In the genomic region with DNA sequence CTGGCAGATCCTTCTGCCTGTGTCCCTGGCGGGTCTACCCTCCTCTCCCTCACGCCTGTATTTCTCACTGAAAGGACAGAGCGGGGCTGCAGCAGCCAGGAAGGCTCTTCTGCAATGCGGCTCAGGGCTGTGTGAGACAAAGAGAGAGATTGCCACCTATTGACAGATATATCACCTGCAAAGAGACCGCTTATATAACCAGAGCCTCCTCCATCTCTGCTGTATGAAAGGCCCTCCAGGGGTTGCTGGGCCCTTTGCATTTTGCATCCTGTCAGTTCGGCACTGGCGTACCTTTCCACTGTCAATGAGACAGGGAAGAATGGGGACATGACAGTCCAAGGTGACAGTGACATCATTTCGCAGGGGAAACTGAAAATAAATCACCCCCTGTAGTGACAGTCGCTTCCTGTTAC, we compare ENCODE assay signal across 9 mouse cellular contexts. TPM values are rescaled to one million over a fixed set of nuclear protein-coding genes. Genes with fewer than 3 reads are reported as not detected.
A peak's percentile ranks its signal among the peaks of the same experiment; 100 is the strongest.
DNase-seq lines count a peak whose midpoint lies in the region; ATAC-seq and TF ChIP-seq lines count a peak whose summit lies in the region.
"Had no signal": no experiment of that assay in that cellular context is flagged by ENCODE, and none has a peak within 500 bp of the region (broad histone marks: within the 10 kb centered on the region; RNA-seq: fewer than 3 reads in every experiment).

No protein-coding gene starts in this region.

- peak; percentile 24; the same call in 1 of the 2 replicates for ATAC-seq in heart, embryonic 12.5 days (ENCODE audit: insufficient number of reproducible peaks, low FRiP score)
- peak; percentile 43; the same call in 1 of the 2 replicates for ATAC-seq in kidney, embryonic 16.5 days (ENCODE audit: low FRiP score, low TSS enrichment)
- ATAC-seq in limb, embryonic 14.5 days (ENCODE audit: low FRiP score, low read depth), result 0 out of 2 replicates have a peak, but pooled peaks have one; percentile 6

- peak; percentile 20 to 32 for DNase-seq in spleen, postnatal 36 days (ENCODE audit: low spot score in 2 of 2)
- no peak for DNase-seq in spleen, postnatal 4 days (ENCODE audit: low spot score in 2 of 2)
- peak; percentile 79 for DNase-seq in cerebellum, adult 8-10 months
- peak; percentile 29 for DNase-seq in limb, embryonic 14.5 days (ENCODE audit: low spot score)
- DNase-seq in right cerebral cortex, adult 2 months (ENCODE audit: low spot score in 2 of 2), result peak; percentile 73 to 75
- no peak for DNase-seq in ovary, postnatal 10 days (ENCODE audit: low spot score)

- WGBS in heart, embryonic 12.5 days, result 26% methylated on average over 9 of the region's 9 CpGs
- 36% methylated on average over 9 of the region's 9 CpGs for WGBS in kidney, embryonic 16.5 days
- 49% methylated on average over 9 of the region's 9 CpGs for WGBS in limb, embryonic 14.5 days

- peak overlapping the region; percentile 28; the same call in 1 of the 2 replicates for H3K9ac ChIP-seq in heart, embryonic 12.5 days
- H3K9ac ChIP-seq in kidney, embryonic 16.5 days (replicated peaks; ENCODE audit: low read length), result no peak overlapping the region
- no peak overlapping the region for H3K9ac ChIP-seq in limb, embryonic 14.5 days (ENCODE audit: low read depth, low read length, severe bottlenecking)

- H3K36me3 ChIP-seq in heart, embryonic 12.5 days, result peaks cover 44% of the 10 kb centered on the region
- H3K36me3 ChIP-seq in kidney, embryonic 16.5 days (ENCODE audit: insufficient read depth, low read length), result peaks cover 12% of the 10 kb centered on the region
- peaks cover 46% of the 10 kb centered on the region for H3K36me3 ChIP-seq in limb, embryonic 14.5 days (ENCODE audit: control insufficient read depth, insufficient read depth, low read length)

- H3K4me1 ChIP-seq in heart, embryonic 12.5 days (replicated peaks), result peaks cover 50% of the 10 kb centered on the region
- H3K4me1 ChIP-seq in kidney, embryonic 16.5 days (ENCODE audit: insufficient read depth, low read length), result peaks cover 44% of the 10 kb centered on the region
- H3K4me1 ChIP-seq in limb, embryonic 14.5 days (ENCODE audit: control insufficient read depth, insufficient read depth, low read length), result peaks cover 34% of the 10 kb centered on the region

- no peak overlapping the region for H3K4me3 ChIP-seq in heart, embryonic 12.5 days
- H3K4me3 ChIP-seq in kidney, embryonic 16.5 days (ENCODE audit: low read length), result no peak overlapping the region
- no peak overlapping the region for H3K4me3 ChIP-seq in limb, embryonic 14.5 days (replicated peaks; ENCODE audit: low read length)
- H3K4me3 ChIP-seq: megakaryocyte, embryonic 14.5 days had no signal

- H3K27ac ChIP-seq in heart, embryonic 12.5 days (ENCODE audit: poor library complexity, severe bottlenecking), result peak overlapping the region; percentile 89
- peak overlapping the region; percentile 92 for H3K27ac ChIP-seq in kidney, embryonic 16.5 days (ENCODE audit: low read length)
- no peak overlapping the region for H3K27ac ChIP-seq in limb, embryonic 14.5 days (replicated peaks; ENCODE audit: low read depth, low read length)

- no peaks in the 10 kb centered on the region for H3K27me3 ChIP-seq in heart, embryonic 12.5 days (replicated peaks)
- H3K27me3 ChIP-seq in kidney, embryonic 16.5 days (ENCODE audit: insufficient read depth, low read length), result no peaks in the 10 kb centered on the region
- no peaks in the 10 kb centered on the region for H3K27me3 ChIP-seq in limb, embryonic 14.5 days (ENCODE audit: control insufficient read depth, insufficient read depth, low read length)
- H3K27me3 ChIP-seq: megakaryocyte, embryonic 14.5 days had no signal

- no peak for TF ChIP-seq POLR2A in limb, embryonic 14.5 days (IDR thresholded peaks at IDR 0.05; ENCODE audit: borderline replicate concordance, extremely low read depth, insufficient read depth, insufficient read length)

- H3K9me3 ChIP-seq in heart, embryonic 12.5 days (replicated peaks), result no peaks in the 10 kb centered on the region
- H3K9me3 ChIP-seq in kidney, embryonic 16.5 days (ENCODE audit: low read length), result no peaks in the 10 kb centered on the region
- H3K9me3 ChIP-seq in limb, embryonic 14.5 days (ENCODE audit: control insufficient read depth, low read length), result no peaks in the 10 kb centered on the region

- H3K4me2 ChIP-seq in heart, embryonic 12.5 days, result peak overlapping the region; percentile 23; the same call in 1 of the 2 replicates
- no peak overlapping the region for H3K4me2 ChIP-seq in kidney, embryonic 16.5 days (replicated peaks; ENCODE audit: low read depth, low read length)
- no peak overlapping the region for H3K4me2 ChIP-seq in limb, embryonic 14.5 days (replicated peaks; ENCODE audit: low read depth, low read length, severe bottlenecking)

RNA-seq across cellular contexts. Expression of gene Fstl1, which starts 35.8 kb away (rescaled TPM):
- polyA plus RNA-seq in heart, embryonic 12.5 days (2016; fragmentation: Nextera tagmentation; extraction: Ambion mirVana), result 558 and 559 TPM in 2 replicates
- polyA plus RNA-seq in kidney, embryonic 16.5 days (2015; fragmentation: Nextera tagmentation; extraction: Ambion mirVana), result 657 and 680 TPM in 2 replicates
- 478 and 520 TPM in 2 replicates for polyA plus RNA-seq in limb, embryonic 14.5 days (2012; rRNA removed)
- polyA plus RNA-seq in limb, embryonic 14.5 days (2014; fragmentation: Nextera tagmentation; extraction: Ambion mirVana), result 865 and 910 TPM in 2 replicates

RNA-seq across cellular contexts. Expression of gene Gm36028, which starts 48.5 kb away (rescaled TPM):
- 0.51 and 0.89 TPM in 2 replicates for polyA plus RNA-seq in heart, embryonic 12.5 days (2016; fragmentation: Nextera tagmentation; extraction: Ambion mirVana)
- polyA plus RNA-seq in kidney, embryonic 16.5 days (2015; fragmentation: Nextera tagmentation; extraction: Ambion mirVana), result 0.67 and 0.71 TPM in 2 replicates
- 0.15 and 0.20 TPM in 2 replicates for polyA plus RNA-seq in limb, embryonic 14.5 days (2012; rRNA removed)
- polyA plus RNA-seq in limb, embryonic 14.5 days (2014; fragmentation: Nextera tagmentation; extraction: Ambion mirVana), result not detected in 2 replicates

RNA-seq across cellular contexts. Expression of gene Lrrc58, which starts 55.7 kb away (rescaled TPM):
- polyA plus RNA-seq in heart, embryonic 12.5 days (2016; fragmentation: Nextera tagmentation; extraction: Ambion mirVana), result 53.6 and 56.5 TPM in 2 replicates
- polyA plus RNA-seq in kidney, embryonic 16.5 days (2015; fragmentation: Nextera tagmentation; extraction: Ambion mirVana), result 54.3 and 60.6 TPM in 2 replicates
- 23.4 and 27.1 TPM in 2 replicates for polyA plus RNA-seq in limb, embryonic 14.5 days (2012; rRNA removed)
- polyA plus RNA-seq in limb, embryonic 14.5 days (2014; fragmentation: Nextera tagmentation; extraction: Ambion mirVana), result 54.7 and 56.8 TPM in 2 replicates

Comparison
In these comparisons a context has a peak if more than half of its experiments do, and no peak if none do; other contexts are left out.
1. DNase-seq: peak in spleen, postnatal 36 days (2 of 2), cerebellum, adult 8-10 months (single experiment), limb, embryonic 14.5 days (single experiment) and right cerebral cortex, adult 2 months (2 of 2); none in spleen, postnatal 4 days (0 of 2) and ovary, postnatal 10 days (single experiment).
2. Peak in every context shown above with its lines, with median percentiles within 50 percentile points of each other: ATAC-seq.